Mouse (Mus musculus): Measurements from ENCODE around the gene Foxp1. TPM values are rescaled to one million over a fixed set of nuclear protein-coding genes. Genes with fewer than 3 reads are reported as not detected.

Gene Foxp1
- polyA plus RNA-seq, 1 experiment from 2014 or later: 77.4 TPM

DNA sequence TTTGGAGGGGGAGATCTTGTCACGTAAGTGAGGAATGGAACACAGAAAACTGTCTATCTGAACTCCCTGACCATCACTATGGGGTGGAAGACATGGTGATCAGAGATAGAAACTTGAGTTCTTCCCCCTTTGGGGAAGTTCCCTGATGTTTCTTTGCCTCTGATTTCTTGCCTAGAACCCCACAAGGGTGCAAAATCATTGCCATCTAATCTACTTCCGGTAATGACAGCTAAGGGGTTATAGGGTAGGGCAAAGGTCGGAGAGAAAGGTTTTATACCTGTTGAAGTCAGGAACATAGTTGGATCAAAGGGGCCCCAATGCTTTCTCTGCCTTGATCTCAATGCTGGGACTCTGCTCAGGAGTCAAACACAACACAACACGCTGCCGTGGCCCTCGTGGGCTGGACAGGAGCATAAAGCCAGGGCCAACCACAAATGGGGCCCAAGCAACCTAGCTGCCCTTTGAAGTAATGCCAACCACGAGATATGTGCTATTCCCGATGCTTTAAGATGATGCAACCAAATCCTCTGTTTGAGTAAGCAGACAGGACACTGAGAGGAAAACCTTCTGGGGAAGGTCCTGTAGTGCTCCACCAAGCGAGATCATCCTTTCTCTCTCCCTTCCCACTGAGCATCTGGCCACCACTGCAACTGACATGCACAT lies 163.4 kb downstream of the Foxp1 start:
- H3K4me1 ChIP-seq (replicated peaks): no peaks in the 10 kb centered on the region
- no peaks in the 10 kb centered on the region for H3K27me3 ChIP-seq
- ATAC-seq (ENCODE audit: insufficient number of reproducible peaks, insufficient read depth, low FRiP score, low TSS enrichment, low read depth): no peak
- H3K9me3 ChIP-seq: no peaks in the 10 kb centered on the region
- no peak overlapping the region for H3K27ac ChIP-seq
- WGBS: 79% methylated on average over 9 of the region's 9 CpGs
- no peaks in the 10 kb centered on the region for H3K36me3 ChIP-seq
- H3K4me3 ChIP-seq (replicated peaks): no peak overlapping the region
- H3K9ac ChIP-seq (replicated peaks): no peak overlapping the region
- no peak overlapping the region for H3K4me2 ChIP-seq

DNA sequence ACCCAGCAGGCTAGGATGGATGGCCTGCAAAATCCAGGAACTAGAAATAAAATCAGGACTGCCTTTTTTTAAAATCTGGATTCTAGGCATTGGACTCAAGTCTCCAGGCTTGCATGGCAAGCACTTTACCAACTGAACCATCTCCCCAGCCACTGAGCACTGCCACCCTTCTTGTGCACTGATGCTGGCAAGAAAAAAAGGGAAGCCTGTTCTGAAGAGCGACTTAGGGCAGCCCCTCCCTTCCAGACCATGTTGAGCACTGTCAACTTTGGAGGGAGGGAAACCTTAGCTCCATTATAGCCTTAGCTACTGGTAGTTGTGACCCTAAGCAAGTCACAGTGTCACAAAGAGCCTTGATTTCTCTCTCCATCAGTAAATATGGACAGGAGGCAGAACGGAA lies 164.6 kb downstream of the Foxp1 start:
- H3K36me3 ChIP-seq: no peaks in the 10 kb centered on the region
- H3K4me1 ChIP-seq (replicated peaks): no peaks in the 10 kb centered on the region
- WGBS: 82% methylated on average over 2 of the region's 2 CpGs
- no peak overlapping the region for H3K27ac ChIP-seq
- no peak for ATAC-seq (ENCODE audit: insufficient number of reproducible peaks, insufficient read depth, low FRiP score, low TSS enrichment, low read depth)
- H3K27me3 ChIP-seq: peaks cover 5% of the 10 kb centered on the region; the same call in 1 of the 2 replicates
- no peak overlapping the region for H3K4me3 ChIP-seq (replicated peaks)
- no peak overlapping the region for H3K9ac ChIP-seq (replicated peaks)
- no peak overlapping the region for H3K4me2 ChIP-seq
- H3K9me3 ChIP-seq: no peaks in the 10 kb centered on the region

DNA sequence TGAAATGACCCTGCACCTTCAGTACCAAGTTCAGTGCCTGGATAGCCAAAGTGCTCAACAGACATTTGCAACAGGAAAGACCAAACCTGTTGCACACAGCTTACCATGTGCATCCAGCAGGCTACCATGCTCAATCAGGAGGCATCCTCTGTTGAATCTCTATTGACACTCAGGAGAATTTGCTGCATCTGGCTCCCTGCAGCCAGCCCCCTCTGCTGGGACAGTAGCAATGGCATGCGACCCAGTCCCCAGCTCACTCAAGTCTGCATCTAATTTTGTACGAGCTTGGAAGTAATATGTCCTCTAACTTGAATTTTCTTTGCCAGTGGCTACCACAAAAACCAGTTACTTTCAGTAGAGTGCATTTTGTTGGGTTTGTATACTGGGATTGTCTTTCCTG lies 168.2 kb downstream of the Foxp1 start:
- WGBS: 37% methylated on average over 2 of the region's 2 CpGs
- ATAC-seq (ENCODE audit: insufficient number of reproducible peaks, insufficient read depth, low FRiP score, low TSS enrichment, low read depth): no peak
- Histone ChIP-seq H3K9ac (replicated peaks) (no peak overlapping the region), H3K4me1 (replicated peaks) (0 out of 2 replicates have a peak, but pooled peaks cover 7% of the 10 kb centered on the region), H3K9me3 (no peaks in the 10 kb centered on the region), H3K4me3 (replicated peaks) (no peak overlapping the region), H3K36me3 (no peaks in the 10 kb centered on the region), H3K4me2 (no peak overlapping the region), H3K27me3 (peaks cover 6% of the 10 kb centered on the region; the same call in 1 of the 2 replicates), H3K27ac (no peak overlapping the region)

DNA sequence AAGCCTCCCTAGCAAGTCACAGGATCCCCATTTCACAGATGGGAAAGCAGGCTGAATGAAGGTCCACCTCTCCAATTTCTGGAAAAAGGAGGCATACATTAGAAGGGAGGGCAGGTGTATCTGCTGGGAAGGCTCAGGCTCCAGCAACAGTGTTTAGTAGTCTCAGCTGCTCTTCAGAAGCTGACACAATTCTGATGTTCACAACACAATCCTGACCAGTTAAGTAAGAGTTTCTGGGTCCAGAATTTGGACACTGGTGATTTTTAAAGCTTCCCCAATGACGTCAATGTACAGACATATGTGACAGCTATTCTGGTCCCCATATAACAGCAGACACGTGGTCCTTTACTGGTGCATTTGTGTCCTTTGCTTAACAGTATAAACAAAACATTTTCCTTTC lies 169.1 kb downstream of the Foxp1 start:
- no peaks in the 10 kb centered on the region for H3K9me3 ChIP-seq
- H3K9ac ChIP-seq (replicated peaks): no peak overlapping the region
- H3K4me3 ChIP-seq (replicated peaks): no peak overlapping the region
- H3K36me3 ChIP-seq: no peaks in the 10 kb centered on the region
- H3K4me2 ChIP-seq: no peak overlapping the region
- WGBS: 87% methylated on average over 2 of the region's 2 CpGs
- 0 out of 2 replicates have a peak, but pooled peaks cover 7% of the 10 kb centered on the region for H3K4me1 ChIP-seq (replicated peaks)
- no peak for ATAC-seq (ENCODE audit: insufficient number of reproducible peaks, insufficient read depth, low FRiP score, low TSS enrichment, low read depth)
- peaks cover 6% of the 10 kb centered on the region; the same call in 1 of the 2 replicates for H3K27me3 ChIP-seq
- H3K27ac ChIP-seq: no peak overlapping the region

DNA sequence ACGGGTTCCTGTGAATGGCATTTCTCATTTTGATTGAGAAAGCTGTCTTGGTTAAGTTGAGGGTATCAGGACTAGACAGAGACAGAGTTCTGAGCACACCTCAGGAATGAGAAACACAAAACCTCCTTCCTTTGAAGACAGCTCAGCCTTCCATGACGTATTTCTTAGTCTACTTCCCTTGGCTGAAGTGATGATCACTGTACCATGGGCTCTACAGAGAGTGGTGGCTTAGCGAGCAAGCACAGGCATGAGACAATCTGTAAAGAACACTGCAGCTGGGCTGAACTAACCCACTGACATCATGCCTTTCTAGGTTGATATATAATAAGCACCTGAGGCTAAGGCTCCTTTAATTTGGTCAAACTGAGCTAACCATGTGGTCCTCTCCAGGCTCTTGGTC lies 172.0 kb downstream of the Foxp1 start:
- ATAC-seq (ENCODE audit: insufficient number of reproducible peaks, insufficient read depth, low FRiP score, low TSS enrichment, low read depth): no peak
- WGBS: 44% methylated on average over 3 of the region's 3 CpGs
- H3K27me3 ChIP-seq: peaks cover 6% of the 10 kb centered on the region; the same call in 1 of the 2 replicates

DNA sequence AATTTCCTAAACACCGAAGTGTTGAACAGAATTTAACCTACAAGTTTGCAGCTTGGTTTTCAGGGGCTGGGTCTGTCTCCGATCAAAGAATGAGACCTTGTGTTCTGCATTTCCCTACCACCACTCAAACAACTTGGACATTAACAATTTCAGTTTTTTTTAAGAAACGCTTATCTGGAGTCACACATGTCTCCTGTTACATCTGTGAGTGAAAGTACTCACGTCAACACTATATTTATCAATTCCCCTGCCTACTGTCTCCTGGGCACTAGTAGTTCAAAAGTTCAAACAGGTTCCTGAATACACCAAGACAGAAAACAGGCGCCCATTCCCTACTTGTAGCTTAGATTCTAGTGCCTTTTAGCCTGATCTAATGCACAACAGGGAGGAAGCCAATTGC lies 172.4 kb downstream of the Foxp1 start:
- peaks cover 6% of the 10 kb centered on the region; the same call in 1 of the 2 replicates for H3K27me3 ChIP-seq
- no peak overlapping the region for H3K4me2 ChIP-seq
- WGBS: 44% methylated on average over 5 of the region's 5 CpGs
- H3K4me3 ChIP-seq (replicated peaks): no peak overlapping the region
- ATAC-seq (ENCODE audit: insufficient number of reproducible peaks, insufficient read depth, low FRiP score, low TSS enrichment, low read depth): no peak
- H3K9me3 ChIP-seq: no peaks in the 10 kb centered on the region
- H3K27ac ChIP-seq: no peak overlapping the region
- 0 out of 2 replicates have a peak, but pooled peaks cover 7% of the 10 kb centered on the region for H3K4me1 ChIP-seq (replicated peaks)
- no peaks in the 10 kb centered on the region for H3K36me3 ChIP-seq
- H3K9ac ChIP-seq (replicated peaks): no peak overlapping the region

More for the DNA sequence above, 172.0 kb downstream of the Foxp1 start:
- Histone ChIP-seq H3K9me3 (no peaks in the 10 kb centered on the region), H3K4me3 (replicated peaks) (no peak overlapping the region), H3K36me3 (no peaks in the 10 kb centered on the region), H3K4me1 (replicated peaks) (0 out of 2 replicates have a peak, but pooled peaks cover 7% of the 10 kb centered on the region), H3K4me2 (no peak overlapping the region), H3K9ac (replicated peaks) (no peak overlapping the region), H3K27ac (no peak overlapping the region)

DNA sequence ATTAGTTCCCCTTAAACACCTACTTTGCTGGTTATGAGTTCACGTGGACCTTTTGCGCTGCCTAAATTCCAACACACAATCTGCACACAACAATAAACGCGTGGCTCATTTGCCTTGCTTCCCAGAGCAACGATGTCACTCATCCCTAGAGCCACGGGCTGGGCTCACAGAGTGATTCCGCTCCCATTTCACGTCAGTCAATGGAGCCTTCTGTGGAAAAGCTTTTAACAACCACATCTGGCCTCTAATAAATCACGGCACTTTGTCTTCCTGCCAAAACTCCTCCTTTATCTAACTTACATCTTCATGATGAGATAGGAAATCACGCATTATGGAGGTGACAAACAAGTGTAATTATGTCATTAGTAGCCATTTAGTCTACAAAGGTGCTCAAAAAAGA lies 174.7 kb downstream of the Foxp1 start:
- no peak for ATAC-seq (ENCODE audit: insufficient number of reproducible peaks, insufficient read depth, low FRiP score, low TSS enrichment, low read depth)
- no peak overlapping the region for H3K27ac ChIP-seq
- H3K4me1 ChIP-seq (replicated peaks): 0 out of 2 replicates have a peak, but pooled peaks cover 7% of the 10 kb centered on the region
- no peak overlapping the region for H3K9ac ChIP-seq (replicated peaks)
- no peaks in the 10 kb centered on the region for H3K36me3 ChIP-seq
- H3K27me3 ChIP-seq: peaks cover under 1% of the 10 kb centered on the region; the same call in 1 of the 2 replicates
- WGBS: 45% methylated on average over 10 of the region's 10 CpGs
- H3K4me3 ChIP-seq (replicated peaks): no peak overlapping the region
- H3K9me3 ChIP-seq: no peaks in the 10 kb centered on the region
- no peak overlapping the region for H3K4me2 ChIP-seq

DNA sequence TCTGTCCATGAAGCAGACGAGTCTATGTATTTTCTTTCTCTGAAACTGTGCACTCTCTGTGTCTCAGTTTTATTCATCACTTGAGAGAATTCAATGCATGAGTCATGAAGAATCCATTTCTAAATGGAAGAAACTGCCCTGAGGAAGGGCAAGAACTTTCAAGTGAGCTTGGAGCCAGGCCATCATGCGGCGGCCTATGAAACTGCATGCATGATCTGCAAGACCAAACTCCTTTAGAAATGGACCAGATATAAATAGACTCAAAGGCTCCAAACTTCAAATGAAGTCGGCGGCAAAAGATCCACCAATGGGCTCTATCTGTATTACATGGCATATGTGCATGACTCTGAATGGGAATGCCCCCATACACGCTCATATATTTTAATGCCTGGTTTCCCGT lies 177.6 kb downstream of the Foxp1 start:
- 94% methylated on average over 7 of the region's 7 CpGs for WGBS
- H3K9ac ChIP-seq (replicated peaks): no peak overlapping the region
- ATAC-seq (ENCODE audit: insufficient number of reproducible peaks, insufficient read depth, low FRiP score, low TSS enrichment, low read depth): no peak
- H3K27me3 ChIP-seq: no peaks in the 10 kb centered on the region
- no peaks in the 10 kb centered on the region for H3K4me1 ChIP-seq (replicated peaks)
- no peak overlapping the region for H3K4me2 ChIP-seq
- no peaks in the 10 kb centered on the region for H3K9me3 ChIP-seq
- H3K27ac ChIP-seq: no peak overlapping the region
- no peaks in the 10 kb centered on the region for H3K36me3 ChIP-seq
- H3K4me3 ChIP-seq (replicated peaks): no peak overlapping the region

DNA sequence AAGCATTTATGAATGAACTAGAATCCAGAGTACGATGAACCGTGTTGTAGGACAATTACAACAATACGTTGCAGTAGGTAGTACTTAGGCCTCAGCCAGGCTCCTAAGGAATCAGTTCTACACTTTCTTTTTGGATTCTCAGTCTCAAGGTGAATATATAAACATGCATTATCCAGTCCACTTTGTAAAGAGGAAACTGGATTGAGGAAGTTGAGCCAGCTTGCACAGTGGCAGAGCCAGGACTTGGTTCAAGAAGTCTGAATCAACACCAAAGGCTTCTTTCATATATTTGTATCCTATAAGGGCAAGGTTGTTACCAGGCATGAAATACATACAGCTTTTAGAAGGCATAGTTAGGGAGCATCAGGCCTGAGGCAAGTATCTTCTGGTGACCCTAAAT lies 178.2 kb downstream of the Foxp1 start:
- Histone ChIP-seq H3K36me3 (no peaks in the 10 kb centered on the region), H3K27ac (no peak overlapping the region), H3K27me3 (0 out of 2 replicates have a peak, but pooled peaks cover 3% of the 10 kb centered on the region), H3K9ac (replicated peaks) (no peak overlapping the region), H3K9me3 (no peaks in the 10 kb centered on the region), H3K4me1 (replicated peaks) (peaks cover under 1% of the 10 kb centered on the region; the same call in 1 of the 2 replicates), H3K4me2 (no peak overlapping the region), H3K4me3 (replicated peaks) (no peak overlapping the region)
- WGBS: 93% methylated on average over 3 of the region's 3 CpGs
- ATAC-seq (ENCODE audit: insufficient number of reproducible peaks, insufficient read depth, low FRiP score, low TSS enrichment, low read depth): no peak

DNA sequence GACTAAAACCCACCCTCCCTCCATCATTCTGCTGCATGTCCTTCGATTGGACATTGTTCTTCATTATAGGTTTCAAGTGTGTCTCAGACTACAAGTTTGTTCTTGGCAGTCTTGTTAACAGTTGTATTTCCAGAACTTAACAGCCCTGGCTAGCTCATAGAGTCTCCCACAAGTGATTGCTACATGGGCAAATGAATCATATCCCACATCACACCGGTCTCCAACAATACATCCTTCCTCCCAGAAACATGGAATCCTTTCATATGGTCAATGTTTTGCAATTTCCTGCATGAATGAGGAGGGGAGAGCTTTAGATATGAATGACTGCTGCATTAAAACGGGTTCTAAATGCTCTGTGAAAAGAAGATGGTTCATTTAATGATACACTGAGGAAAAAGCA lies 178.7 kb downstream of the Foxp1 start:
- Histone ChIP-seq H3K4me1 (replicated peaks) (peaks cover 4% of the 10 kb centered on the region; the same call in 1 of the 2 replicates), H3K9ac (replicated peaks) (no peak overlapping the region), H3K36me3 (no peaks in the 10 kb centered on the region), H3K27me3 (0 out of 2 replicates have a peak, but pooled peaks cover 7% of the 10 kb centered on the region), H3K27ac (no peak overlapping the region), H3K9me3 (no peaks in the 10 kb centered on the region), H3K4me2 (no peak overlapping the region), H3K4me3 (replicated peaks) (no peak overlapping the region)
- 86% methylated on average over 3 of the region's 3 CpGs for WGBS
- ATAC-seq (ENCODE audit: insufficient number of reproducible peaks, insufficient read depth, low FRiP score, low TSS enrichment, low read depth): no peak

DNA sequence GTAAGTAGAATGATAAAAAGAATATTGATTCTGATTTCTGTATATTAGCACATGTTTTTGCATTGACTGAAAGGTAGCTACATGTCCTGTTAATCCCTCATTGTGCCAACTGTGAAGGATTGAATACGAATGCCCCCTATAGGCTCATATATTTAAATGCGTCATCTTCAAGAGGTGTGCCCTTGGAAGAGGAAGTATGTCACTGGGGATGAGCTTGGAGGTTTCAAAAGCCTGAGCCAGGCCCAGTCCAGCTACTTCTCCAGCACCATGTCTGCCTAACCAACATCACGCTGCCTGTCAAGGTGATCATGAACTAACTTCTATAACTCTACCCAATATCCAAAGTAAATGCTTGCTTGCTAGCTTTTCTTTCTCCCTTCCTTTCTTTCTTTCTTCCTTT lies 180.1 kb downstream of the Foxp1 start:
- peaks cover 16% of the 10 kb centered on the region for H3K4me1 ChIP-seq (replicated peaks)
- no peaks in the 10 kb centered on the region for H3K9me3 ChIP-seq
- H3K36me3 ChIP-seq: no peaks in the 10 kb centered on the region
- H3K9ac ChIP-seq (replicated peaks): no peak overlapping the region
- no peak overlapping the region for H3K27ac ChIP-seq
- no peak overlapping the region for H3K4me2 ChIP-seq
- no peak for ATAC-seq (ENCODE audit: insufficient number of reproducible peaks, insufficient read depth, low FRiP score, low TSS enrichment, low read depth)
- H3K4me3 ChIP-seq (replicated peaks): no peak overlapping the region
- peaks cover 18% of the 10 kb centered on the region for H3K27me3 ChIP-seq
- WGBS: 98% methylated on average over 3 of the region's 3 CpGs

DNA sequence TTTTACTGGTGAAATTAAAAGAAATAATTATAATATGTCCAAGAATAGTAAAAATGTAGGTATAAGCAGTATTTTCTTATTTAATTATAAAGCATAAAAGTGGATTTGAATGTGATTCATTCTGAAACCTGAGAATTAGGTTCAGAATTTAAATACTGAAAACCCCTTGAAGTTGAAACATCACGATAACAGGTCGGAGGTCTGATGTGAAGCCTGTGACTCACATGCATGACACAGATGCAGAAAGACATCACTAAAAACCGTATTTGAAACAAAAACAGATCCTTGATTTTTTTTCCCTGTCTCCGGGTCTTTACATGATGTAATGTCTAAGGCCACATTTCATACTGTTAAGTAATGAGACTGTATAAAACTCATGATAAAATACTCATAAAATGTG lies 181.6 kb downstream of the Foxp1 start:
- no peak overlapping the region for H3K27ac ChIP-seq
- no peaks in the 10 kb centered on the region for H3K9me3 ChIP-seq
- H3K27me3 ChIP-seq: peaks cover 18% of the 10 kb centered on the region
- no peak for ATAC-seq (ENCODE audit: insufficient number of reproducible peaks, insufficient read depth, low FRiP score, low TSS enrichment, low read depth)
- WGBS: 82% methylated on average over 4 of the region's 4 CpGs
- H3K36me3 ChIP-seq: no peaks in the 10 kb centered on the region
- peaks cover 25% of the 10 kb centered on the region for H3K4me1 ChIP-seq (replicated peaks)
- H3K9ac ChIP-seq (replicated peaks): no peak overlapping the region
- no peak overlapping the region for H3K4me2 ChIP-seq
- H3K4me3 ChIP-seq (replicated peaks): no peak overlapping the region

All from limb, embryonic 12.5 days (tissue).